Mouse (Mus musculus): ENCODE results near the gene Hist1h2ac.

GRCm38 (mm10) chr13:23729706-23730105 is 46.0 kb upstream of the Hist1h2ac start:
- TF ChIP-seq CTCF (IDR thresholded peaks at IDR 0.05; ENCODE audit: insufficient read depth, low read depth, low read length) (no peak), POLR2A (IDR thresholded peaks at IDR 0.05; ENCODE audit: insufficient read depth, low read depth, low read length) (no peak)

All from olfactory bulb, adult 2 months (tissue).